Mouse (Mus musculus): Measurements from ENCODE around the gene Arhgap22. TPM values are rescaled to one million over a fixed set of nuclear protein-coding genes. Genes with fewer than 3 reads are reported as not detected.
A peak's percentile ranks its signal among the peaks of the same experiment; 100 is the strongest.

The Arhgap22 gene
- polyA plus RNA-seq, 1 experiment from 2014 or later, result 10.7 TPM

- Histone ChIP-seq H3K27ac (peak overlapping the region; percentile 82), H3K9ac (no peak overlapping the region)
Observed at GRCm38 (mm10) chr14:33317946-33318345, 104.1 kb downstream of the Arhgap22 start.

GRCm38 (mm10) chr14:33319541-33320521 is 106.0 kb downstream of the Arhgap22 start:
- H3K4me1 ChIP-seq, result peaks cover 49% of the 10 kb centered on the region
- H3K36me3 ChIP-seq, result no peaks in the 10 kb centered on the region
- peak overlapping the region; percentile 46 for H3K9ac ChIP-seq
- no peaks in the 10 kb centered on the region for H3K9me3 ChIP-seq
- peak; percentile 81 for ATAC-seq (ENCODE audit: borderline replicate concordance, extremely low read depth, low FRiP score, low TSS enrichment)
- H3K27me3 ChIP-seq, result no peaks in the 10 kb centered on the region
- H3K27ac ChIP-seq, result peak overlapping the region; percentile 75
- H3K4me3 ChIP-seq, result peak overlapping the region; percentile 74
- H3K4me2 ChIP-seq, result peak overlapping the region; percentile 100
- under 1% methylated on average over 102 of the region's 106 CpGs for WGBS

More at GRCm38 (mm10) chr14:33317946-33318345, 104.1 kb downstream of the Arhgap22 start:
- Histone ChIP-seq H3K36me3 (no peaks in the 10 kb centered on the region), H3K4me2 (no peak overlapping the region), H3K9me3 (no peaks in the 10 kb centered on the region), H3K27me3 (no peaks in the 10 kb centered on the region), H3K4me3 (no peak overlapping the region), H3K4me1 (peaks cover 55% of the 10 kb centered on the region)
- WGBS, result 26% methylated on average over 6 of the region's 6 CpGs
- ATAC-seq (ENCODE audit: borderline replicate concordance, extremely low read depth, low FRiP score, low TSS enrichment), result peak; percentile 31; the same call in 1 of the 2 replicates

DNA sequence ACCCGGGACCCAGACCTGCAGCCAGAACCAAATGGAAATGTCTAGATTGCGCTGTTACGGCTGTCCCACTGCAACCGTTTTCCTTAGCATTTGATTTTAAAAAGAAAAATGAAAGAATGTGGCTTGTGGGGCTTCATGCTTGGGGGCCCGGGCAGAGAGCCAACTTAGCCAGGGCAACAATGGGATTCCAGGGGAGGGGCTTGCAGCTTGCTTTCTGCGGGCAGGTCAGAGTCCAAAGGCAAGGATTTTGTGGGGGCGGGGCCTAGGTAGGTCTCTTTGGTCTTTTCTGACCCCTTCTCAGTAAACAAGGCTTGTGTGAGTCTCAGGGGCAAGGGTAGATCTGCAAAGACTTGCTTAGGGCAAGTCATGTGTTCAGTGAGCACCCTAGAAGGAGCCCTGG is 107.0 kb downstream of the Arhgap22 start:
- H3K9ac ChIP-seq, result peak overlapping the region; percentile 6; the same call in 1 of the 2 replicates
- no peaks in the 10 kb centered on the region for H3K36me3 ChIP-seq
- H3K9me3 ChIP-seq, result no peaks in the 10 kb centered on the region
- peak overlapping the region; percentile 100 for H3K4me2 ChIP-seq
- H3K4me3 ChIP-seq, result peak overlapping the region; percentile 74
- whole genome bisulfite sequencing, result 7% methylated on average over 7 of the region's 7 CpGs
- no peaks in the 10 kb centered on the region for H3K27me3 ChIP-seq
- H3K4me1 ChIP-seq, result peaks cover 42% of the 10 kb centered on the region
- ATAC-seq (ENCODE audit: borderline replicate concordance, extremely low read depth, low FRiP score, low TSS enrichment), result no peak
- H3K27ac ChIP-seq, result peak overlapping the region; percentile 75; the same call in 1 of the 2 replicates

DNA sequence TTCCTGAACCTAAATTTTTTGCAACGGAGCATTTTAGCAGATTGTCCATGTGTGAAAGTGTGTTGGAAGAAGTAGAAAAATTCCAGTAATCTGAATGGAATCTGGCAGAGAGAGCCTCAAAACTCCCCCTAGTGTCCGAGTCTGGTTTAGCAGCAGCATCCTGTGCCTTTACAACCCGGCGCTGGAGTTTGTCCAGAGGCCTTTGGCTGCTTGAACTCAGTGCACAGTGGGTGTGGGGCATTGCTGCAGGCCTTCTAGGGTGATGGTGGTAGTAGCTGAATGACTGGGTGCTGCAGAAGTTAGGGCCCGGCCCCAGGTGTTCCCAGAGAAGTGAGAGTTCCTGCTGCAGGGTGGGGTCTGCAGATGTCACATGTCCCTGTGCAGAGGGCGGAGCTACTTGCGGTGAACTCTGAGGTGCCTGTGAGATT is 108.8 kb downstream of the Arhgap22 start:
- no peaks in the 10 kb centered on the region for H3K36me3 ChIP-seq
- no peak overlapping the region for H3K4me3 ChIP-seq
- H3K9me3 ChIP-seq, result no peaks in the 10 kb centered on the region
- no peak overlapping the region for H3K9ac ChIP-seq
- 22% methylated on average over 7 of the region's 7 CpGs for WGBS
- H3K4me2 ChIP-seq, result peak overlapping the region; percentile 21; the same call in 1 of the 2 replicates
- no peaks in the 10 kb centered on the region for H3K27me3 ChIP-seq
- peaks cover 42% of the 10 kb centered on the region for H3K4me1 ChIP-seq
- ATAC-seq (ENCODE audit: borderline replicate concordance, extremely low read depth, low FRiP score, low TSS enrichment), result no peak
- no peak overlapping the region for H3K27ac ChIP-seq

GRCm38 (mm10) chr14:33324556-33324955 is 110.7 kb downstream of the Arhgap22 start:
- Histone ChIP-seq H3K9ac (no peak overlapping the region), H3K4me1 (peaks cover 38% of the 10 kb centered on the region), H3K36me3 (no peaks in the 10 kb centered on the region), H3K27ac (no peak overlapping the region), H3K27me3 (no peaks in the 10 kb centered on the region), H3K4me3 (no peak overlapping the region), H3K9me3 (no peaks in the 10 kb centered on the region), H3K4me2 (no peak overlapping the region)
- 69% methylated on average over 6 of the region's 6 CpGs for WGBS
- ATAC-seq (ENCODE audit: borderline replicate concordance, extremely low read depth, low FRiP score, low TSS enrichment), result no peak

DNA sequence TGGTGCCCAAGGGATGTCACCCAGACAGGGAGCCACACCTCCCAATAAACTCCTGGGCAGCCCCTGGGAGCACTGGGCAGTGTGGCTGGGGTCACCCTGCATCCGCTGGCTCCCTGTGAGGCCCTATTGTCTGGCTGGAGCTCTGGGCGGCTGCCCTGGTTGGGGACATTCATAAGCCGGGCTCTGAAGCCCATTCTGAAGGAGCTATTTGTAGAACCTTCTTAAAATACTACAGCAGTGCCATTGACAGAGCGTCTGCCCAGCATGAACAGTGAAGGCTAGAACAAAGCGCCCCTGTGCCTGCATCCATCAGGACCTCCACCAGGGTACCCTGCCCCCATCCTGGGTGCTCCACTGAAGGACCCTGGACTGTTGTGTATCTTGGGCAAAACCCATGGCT is 114.5 kb downstream of the Arhgap22 start:
- WGBS, result 52% methylated on average over 5 of the region's 5 CpGs

GRCm38 (mm10) chr14:33329297-33329805 is 115.5 kb downstream of the Arhgap22 start:
- no peaks in the 10 kb centered on the region for H3K36me3 ChIP-seq
- no peak overlapping the region for H3K4me2 ChIP-seq
- peaks cover 15% of the 10 kb centered on the region for H3K4me1 ChIP-seq
- no peaks in the 10 kb centered on the region for H3K9me3 ChIP-seq
- no peaks in the 10 kb centered on the region for H3K27me3 ChIP-seq
- ATAC-seq (ENCODE audit: borderline replicate concordance, extremely low read depth, low FRiP score, low TSS enrichment), result no peak
- 78% methylated on average over 5 of the region's 5 CpGs for WGBS
- H3K9ac ChIP-seq, result no peak overlapping the region
- no peak overlapping the region for H3K4me3 ChIP-seq
- no peak overlapping the region for H3K27ac ChIP-seq

More for the DNA sequence above, 114.5 kb downstream of the Arhgap22 start:
- no peak overlapping the region for H3K4me2 ChIP-seq
- no peak overlapping the region for H3K4me3 ChIP-seq
- peaks cover 15% of the 10 kb centered on the region for H3K4me1 ChIP-seq
- H3K27me3 ChIP-seq, result no peaks in the 10 kb centered on the region
- ATAC-seq (ENCODE audit: borderline replicate concordance, extremely low read depth, low FRiP score, low TSS enrichment), result no peak
- no peak overlapping the region for H3K27ac ChIP-seq
- no peaks in the 10 kb centered on the region for H3K9me3 ChIP-seq
- no peak overlapping the region for H3K9ac ChIP-seq
- no peaks in the 10 kb centered on the region for H3K36me3 ChIP-seq

DNA sequence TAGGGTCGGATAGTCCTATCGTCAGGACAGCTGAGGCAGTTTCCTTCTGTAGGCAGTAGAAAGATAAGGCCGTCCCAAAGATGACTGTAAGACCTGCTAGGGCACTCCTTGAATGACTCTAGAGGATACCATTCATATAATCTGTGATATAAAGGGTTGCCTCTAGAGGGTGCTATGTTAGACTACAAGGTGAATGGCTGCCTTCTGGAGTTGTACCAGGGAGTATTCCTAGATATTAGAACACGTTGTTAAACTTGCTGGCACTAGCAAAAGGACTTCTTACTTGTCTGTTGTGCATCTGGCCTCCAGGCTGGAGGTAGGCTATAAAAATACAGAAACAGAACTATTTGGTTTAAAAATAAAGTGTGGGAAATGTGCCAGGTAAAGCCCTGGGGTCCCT is 117.2 kb downstream of the Arhgap22 start:
- Histone ChIP-seq H3K27ac (no peak overlapping the region), H3K36me3 (no peaks in the 10 kb centered on the region), H3K9ac (no peak overlapping the region), H3K9me3 (no peaks in the 10 kb centered on the region), H3K4me2 (no peak overlapping the region), H3K4me3 (no peak overlapping the region), H3K4me1 (peaks cover 18% of the 10 kb centered on the region), H3K27me3 (no peaks in the 10 kb centered on the region)
- WGBS, result 47% methylated on average over 4 of the region's 4 CpGs
- ATAC-seq (ENCODE audit: borderline replicate concordance, extremely low read depth, low FRiP score, low TSS enrichment), result no peak

DNA sequence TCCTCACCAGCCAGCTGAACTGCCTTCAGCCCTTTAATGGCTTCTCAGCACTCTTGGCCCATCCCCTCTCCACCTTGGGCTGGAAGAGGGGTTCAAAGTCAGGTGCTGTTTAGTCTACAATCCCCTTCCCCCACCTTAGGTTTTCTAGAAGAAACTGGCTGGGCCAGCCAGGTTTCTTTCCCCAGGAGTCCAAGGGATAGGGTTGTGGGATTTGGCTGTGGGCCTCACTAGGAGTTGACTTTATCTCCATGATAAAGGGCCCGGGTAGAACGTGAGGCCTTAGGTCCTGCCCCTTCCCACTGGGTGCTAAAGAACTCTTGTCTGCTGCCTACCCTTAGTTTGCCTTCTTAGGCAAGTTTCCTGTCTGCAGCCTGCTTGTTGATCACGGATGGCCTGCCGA is 117.8 kb downstream of the Arhgap22 start:
- Histone ChIP-seq H3K4me2 (no peak overlapping the region), H3K27ac (no peak overlapping the region), H3K36me3 (no peaks in the 10 kb centered on the region), H3K9ac (no peak overlapping the region), H3K9me3 (no peaks in the 10 kb centered on the region), H3K4me1 (peaks cover 18% of the 10 kb centered on the region), H3K27me3 (no peaks in the 10 kb centered on the region), H3K4me3 (no peak overlapping the region)
- ATAC-seq (ENCODE audit: borderline replicate concordance, extremely low read depth, low FRiP score, low TSS enrichment), result no peak
- WGBS, result 30% methylated on average over 4 of the region's 4 CpGs

DNA sequence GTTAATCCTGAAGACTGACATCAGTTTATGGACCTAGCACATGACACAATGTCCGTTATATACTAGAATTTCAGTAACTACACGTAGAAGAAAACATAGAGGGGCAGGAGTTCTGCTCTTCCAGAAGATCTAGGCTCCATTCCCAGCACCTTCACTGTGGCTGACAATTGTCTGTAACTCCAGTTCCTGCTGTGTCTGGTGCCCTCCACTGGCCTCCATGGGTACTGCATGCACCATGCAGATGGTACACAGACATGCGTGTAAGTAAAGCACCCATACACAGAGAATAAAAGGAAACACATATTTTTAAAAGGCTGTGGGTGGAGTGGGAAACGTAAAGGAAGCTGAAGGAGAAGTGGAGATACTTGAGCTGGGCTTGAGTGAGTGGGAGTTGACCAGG is 120.0 kb downstream of the Arhgap22 start:
- Histone ChIP-seq H3K27ac (no peak overlapping the region), H3K4me3 (no peak overlapping the region), H3K27me3 (no peaks in the 10 kb centered on the region), H3K4me1 (peaks cover 10% of the 10 kb centered on the region), H3K4me2 (no peak overlapping the region), H3K36me3 (no peaks in the 10 kb centered on the region), H3K9me3 (no peaks in the 10 kb centered on the region), H3K9ac (no peak overlapping the region)
- no peak for ATAC-seq (ENCODE audit: borderline replicate concordance, extremely low read depth, low FRiP score, low TSS enrichment)
- 73% methylated on average over 4 of the region's 4 CpGs for WGBS

DNA sequence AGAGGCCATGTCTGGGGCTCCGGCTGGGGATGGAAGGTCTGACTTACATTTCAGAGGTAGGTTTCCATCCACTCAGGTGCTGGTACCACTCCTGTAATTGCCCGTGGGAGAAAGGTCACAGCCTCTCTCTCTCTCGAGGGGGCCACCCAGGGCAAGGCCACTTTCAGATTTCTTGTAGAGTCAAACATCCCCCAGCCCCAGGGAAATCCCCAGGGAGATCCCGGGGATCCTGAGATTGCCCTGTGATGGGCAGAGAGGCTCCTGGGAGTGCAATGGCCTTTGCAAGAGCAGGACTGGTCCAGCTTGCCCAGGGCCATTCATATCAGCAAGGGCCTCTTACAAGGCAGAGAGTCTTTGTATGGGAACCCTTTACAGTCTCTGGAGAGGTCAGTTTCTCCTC is 120.6 kb downstream of the Arhgap22 start:
- H3K36me3 ChIP-seq, result no peaks in the 10 kb centered on the region
- 73% methylated on average over 4 of the region's 4 CpGs for WGBS
- H3K27me3 ChIP-seq, result no peaks in the 10 kb centered on the region
- no peak for ATAC-seq (ENCODE audit: borderline replicate concordance, extremely low read depth, low FRiP score, low TSS enrichment)
- H3K27ac ChIP-seq, result no peak overlapping the region
- no peak overlapping the region for H3K4me2 ChIP-seq
- H3K9ac ChIP-seq, result no peak overlapping the region
- H3K4me3 ChIP-seq, result no peak overlapping the region
- no peaks in the 10 kb centered on the region for H3K9me3 ChIP-seq
- peaks cover 10% of the 10 kb centered on the region for H3K4me1 ChIP-seq

DNA sequence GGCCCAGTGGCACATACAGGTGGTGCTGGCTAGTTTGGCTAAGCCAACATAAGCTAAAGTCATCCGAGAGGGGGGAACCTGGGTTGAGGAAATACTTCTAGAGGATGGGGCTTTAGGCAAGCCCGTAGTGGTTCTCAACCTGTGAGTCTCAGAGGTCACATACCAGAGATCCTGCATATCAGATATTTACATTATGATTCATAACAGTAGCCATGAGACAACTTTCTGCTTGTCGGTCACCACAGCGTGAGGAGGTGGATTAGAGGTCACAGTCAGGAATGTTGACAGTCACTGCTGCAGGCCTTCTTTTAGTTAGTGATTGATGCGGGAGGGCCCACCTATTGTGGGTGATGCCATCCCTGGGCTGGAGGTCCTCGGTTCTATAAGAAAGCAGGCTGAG is 121.9 kb downstream of the Arhgap22 start:
- H3K27me3 ChIP-seq, result no peaks in the 10 kb centered on the region
- WGBS, result 35% methylated on average over 6 of the region's 6 CpGs
- no peak for ATAC-seq (ENCODE audit: borderline replicate concordance, extremely low read depth, low FRiP score, low TSS enrichment)

More for the DNA sequence above, 121.9 kb downstream of the Arhgap22 start:
- Histone ChIP-seq H3K4me2 (no peak overlapping the region), H3K36me3 (no peaks in the 10 kb centered on the region), H3K27ac (no peak overlapping the region), H3K9ac (no peak overlapping the region), H3K4me1 (peaks cover 10% of the 10 kb centered on the region), H3K9me3 (no peaks in the 10 kb centered on the region), H3K4me3 (no peak overlapping the region)
